Mouse (Mus musculus): ENCODE results near the gene Ptprm. TPM values are rescaled to one million over a fixed set of nuclear protein-coding genes. Genes with fewer than 3 reads are reported as not detected.

The Ptprm gene
- polyA plus RNA-seq, 1 experiment: not detected

GRCm38 (mm10) chr17:67186879-67187278, 167.4 kb downstream of the Ptprm start:
- Histone ChIP-seq H3K4me3 (replicated peaks) (no peak overlapping the region), H3K27me3 (ENCODE audit: control insufficient read depth) (no peaks in the 10 kb centered on the region), H3K4me1 (ENCODE audit: control insufficient read depth) (no peaks in the 10 kb centered on the region), H3K9me3 (ENCODE audit: control insufficient read depth, low read length) (peaks cover 4% of the 10 kb centered on the region), H3K36me3 (ENCODE audit: control insufficient read depth) (no peaks in the 10 kb centered on the region)
- TF ChIP-seq GATA1 (IDR thresholded peaks at IDR 0.05; ENCODE audit: low read length) (no peak), TAL1 (IDR thresholded peaks at IDR 0.05; ENCODE audit: low read length) (no peak)

GRCm38 (mm10) chr17:67185942-67186341, 168.3 kb downstream of the Ptprm start:
- TF ChIP-seq GATA1 (IDR thresholded peaks at IDR 0.05; ENCODE audit: low read length): no peak
- TF ChIP-seq TAL1 (IDR thresholded peaks at IDR 0.05; ENCODE audit: low read length): no peak
- Histone ChIP-seq H3K4me1 (ENCODE audit: control insufficient read depth) (no peaks in the 10 kb centered on the region), H3K4me3 (replicated peaks) (no peak overlapping the region), H3K9me3 (ENCODE audit: control insufficient read depth, low read length) (peaks cover 4% of the 10 kb centered on the region), H3K36me3 (ENCODE audit: control insufficient read depth) (no peaks in the 10 kb centered on the region), H3K27me3 (ENCODE audit: control insufficient read depth) (no peaks in the 10 kb centered on the region)

- peaks cover 9% of the 10 kb centered on the region for H3K9me3 ChIP-seq (ENCODE audit: control insufficient read depth, low read length)
- no peaks in the 10 kb centered on the region for H3K4me1 ChIP-seq (ENCODE audit: control insufficient read depth)
- TF ChIP-seq TAL1 (IDR thresholded peaks at IDR 0.05; ENCODE audit: low read length): no peak
- TF ChIP-seq GATA1 (IDR thresholded peaks at IDR 0.05; ENCODE audit: low read length): no peak
- no peaks in the 10 kb centered on the region for H3K36me3 ChIP-seq (ENCODE audit: control insufficient read depth)
- no peaks in the 10 kb centered on the region for H3K27me3 ChIP-seq (ENCODE audit: control insufficient read depth)
- no peak overlapping the region for H3K4me3 ChIP-seq (replicated peaks)
These were observed 174.8 kb downstream of the Ptprm start for GRCm38 (mm10) chr17:67179446-67179845.

- Histone ChIP-seq H3K4me1 (ENCODE audit: control insufficient read depth) (no peaks in the 10 kb centered on the region), H3K36me3 (ENCODE audit: control insufficient read depth) (no peaks in the 10 kb centered on the region), H3K9me3 (ENCODE audit: control insufficient read depth, low read length) (peaks cover 9% of the 10 kb centered on the region), H3K4me3 (replicated peaks) (no peak overlapping the region), H3K27me3 (ENCODE audit: control insufficient read depth) (no peaks in the 10 kb centered on the region)
- TF ChIP-seq TAL1 (IDR thresholded peaks at IDR 0.05; ENCODE audit: low read length) (no peak), GATA1 (IDR thresholded peaks at IDR 0.05; ENCODE audit: low read length) (no peak)
These were observed 175.5 kb downstream of the Ptprm start for GRCm38 (mm10) chr17:67178686-67179265.

- H3K9me3 ChIP-seq (ENCODE audit: control insufficient read depth, low read length): peaks cover 9% of the 10 kb centered on the region
- TF ChIP-seq GATA1 (IDR thresholded peaks at IDR 0.05; ENCODE audit: low read length) (no peak), TAL1 (IDR thresholded peaks at IDR 0.05; ENCODE audit: low read length) (no peak)
- no peak overlapping the region for H3K4me3 ChIP-seq (replicated peaks)
- H3K36me3 ChIP-seq (ENCODE audit: control insufficient read depth): no peaks in the 10 kb centered on the region
- no peaks in the 10 kb centered on the region for H3K4me1 ChIP-seq (ENCODE audit: control insufficient read depth)
- no peaks in the 10 kb centered on the region for H3K27me3 ChIP-seq (ENCODE audit: control insufficient read depth)
These were observed 178.4 kb downstream of the Ptprm start for GRCm38 (mm10) chr17:67175836-67176235.

GRCm38 (mm10) chr17:67171353-67171752, 182.9 kb downstream of the Ptprm start:
- Histone ChIP-seq H3K27me3 (ENCODE audit: control insufficient read depth) (no peaks in the 10 kb centered on the region), H3K9me3 (ENCODE audit: control insufficient read depth, low read length) (peaks cover 2% of the 10 kb centered on the region; the same call in 1 of the 2 replicates), H3K36me3 (ENCODE audit: control insufficient read depth) (no peaks in the 10 kb centered on the region), H3K4me3 (replicated peaks) (no peak overlapping the region), H3K4me1 (ENCODE audit: control insufficient read depth) (no peaks in the 10 kb centered on the region)
- TF ChIP-seq GATA1 (IDR thresholded peaks at IDR 0.05; ENCODE audit: low read length) (no peak), TAL1 (IDR thresholded peaks at IDR 0.05; ENCODE audit: low read length) (no peak)

DNA sequence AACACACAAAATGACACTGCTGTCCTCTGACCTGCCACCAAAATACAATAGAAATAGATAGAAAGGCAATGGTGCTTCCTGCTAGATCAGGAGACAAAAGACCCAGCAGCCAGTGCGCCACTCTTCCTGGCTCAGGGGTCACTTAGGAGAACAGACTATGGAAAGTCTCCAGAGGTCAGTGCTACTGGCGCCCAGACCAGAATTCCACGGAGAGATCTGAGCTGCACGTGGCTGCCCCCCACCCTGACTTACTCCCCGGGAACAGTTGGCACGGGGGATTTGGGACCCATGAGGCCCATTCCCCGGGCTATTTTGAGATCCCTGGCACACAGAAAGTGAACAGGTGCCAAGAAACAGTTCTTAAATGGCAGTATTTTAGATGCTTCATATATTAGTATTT, 183.6 kb downstream of the Ptprm start:
- peaks cover 4% of the 10 kb centered on the region; the same call in 1 of the 2 replicates for H3K9me3 ChIP-seq (ENCODE audit: control insufficient read depth, low read length)
- H3K27me3 ChIP-seq (ENCODE audit: control insufficient read depth): no peaks in the 10 kb centered on the region
- TF ChIP-seq GATA1 (IDR thresholded peaks at IDR 0.05; ENCODE audit: low read length) (no peak), TAL1 (IDR thresholded peaks at IDR 0.05; ENCODE audit: low read length) (no peak)
- no peaks in the 10 kb centered on the region for H3K36me3 ChIP-seq (ENCODE audit: control insufficient read depth)
- no peak overlapping the region for H3K4me3 ChIP-seq (replicated peaks)
- H3K4me1 ChIP-seq (ENCODE audit: control insufficient read depth): no peaks in the 10 kb centered on the region

DNA sequence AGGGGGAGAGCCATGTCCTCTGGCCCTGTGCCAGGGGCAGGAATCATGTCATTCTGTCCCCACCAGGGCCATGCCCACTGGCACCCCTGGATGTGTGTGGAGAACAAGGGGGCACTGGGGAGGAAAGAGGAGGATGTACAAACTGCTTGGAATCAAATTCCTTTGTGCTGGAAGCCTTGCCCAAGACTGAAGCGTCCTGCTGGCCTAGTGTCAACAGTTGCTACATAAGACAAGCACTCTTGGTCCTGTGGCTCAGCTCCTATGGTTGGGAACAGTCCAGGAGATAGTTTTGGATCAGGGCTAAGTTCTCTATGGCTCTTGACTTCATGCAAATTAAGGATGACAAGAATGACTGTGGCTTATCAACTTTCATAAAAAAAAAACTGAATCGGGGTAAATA, 188.4 kb downstream of the Ptprm start:
- Histone ChIP-seq H3K27me3 (ENCODE audit: control insufficient read depth) (no peaks in the 10 kb centered on the region), H3K9me3 (ENCODE audit: control insufficient read depth, low read length) (peaks cover 6% of the 10 kb centered on the region; the same call in 1 of the 2 replicates)

DNA sequence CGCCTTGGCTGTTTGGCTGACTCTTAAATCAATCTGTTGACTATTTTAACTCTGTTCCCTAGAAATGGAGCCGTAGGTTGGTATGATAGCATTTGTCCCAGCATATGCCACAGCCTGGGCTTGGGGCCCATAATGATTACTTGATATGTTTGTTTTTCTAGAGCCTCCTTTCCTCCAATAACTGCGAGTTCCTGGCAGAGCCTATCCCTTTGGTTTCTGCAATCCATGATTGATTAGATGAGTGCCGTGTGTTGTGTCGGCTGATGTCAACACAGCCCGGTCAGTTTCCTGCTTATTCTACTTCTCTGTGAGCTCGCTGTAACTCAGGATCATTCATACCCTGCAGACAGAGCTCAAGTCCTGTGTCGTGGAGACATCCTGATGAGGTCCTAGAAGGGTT, 194.6 kb downstream of the Ptprm start:
- peaks cover 4% of the 10 kb centered on the region; the same call in 1 of the 2 replicates for H3K9me3 ChIP-seq (ENCODE audit: control insufficient read depth, low read length)
- H3K4me1 ChIP-seq (ENCODE audit: control insufficient read depth): no peaks in the 10 kb centered on the region
- H3K36me3 ChIP-seq (ENCODE audit: control insufficient read depth): no peaks in the 10 kb centered on the region
- H3K27me3 ChIP-seq (ENCODE audit: control insufficient read depth): no peaks in the 10 kb centered on the region
- H3K4me3 ChIP-seq (replicated peaks): no peak overlapping the region
- TF ChIP-seq GATA1 (IDR thresholded peaks at IDR 0.05; ENCODE audit: low read length): no peak
- TF ChIP-seq TAL1 (IDR thresholded peaks at IDR 0.05; ENCODE audit: low read length): no peak

More for the DNA sequence above, 188.4 kb downstream of the Ptprm start:
- no peak for TF ChIP-seq GATA1 (IDR thresholded peaks at IDR 0.05; ENCODE audit: low read length)
- TF ChIP-seq TAL1 (IDR thresholded peaks at IDR 0.05; ENCODE audit: low read length): no peak
- H3K4me1 ChIP-seq (ENCODE audit: control insufficient read depth): no peaks in the 10 kb centered on the region
- H3K36me3 ChIP-seq (ENCODE audit: control insufficient read depth): no peaks in the 10 kb centered on the region
- no peak overlapping the region for H3K4me3 ChIP-seq (replicated peaks)
